Mouse (Mus musculus) midbrain, embryonic 15.5 days (tissue): Measurements from ENCODE around the gene Elmsan1. TPM values are rescaled to one million over a fixed set of nuclear protein-coding genes. Genes with fewer than 3 reads are reported as not detected.

Source experiments
- polyA plus RNA-seq: library from polyadenylated mRNA; unstranded; fragments of >200 nt; fragmentation: Nextera tagmentation; extraction: Ambion mirVana; gene quantifications from 2 replicates; pipeline ENCODE4 v1.2.1, GENCODE M21; 2015

The Elmsan1 gene
- polyA plus RNA-seq, 1 experiment from 2014 or later = 4.4 TPM

Other genes with a start within 250 kb of the Elmsan1 start
- 0.09 TPM in 1 of 2 replicates, not detected in the other for gene Heatr4, start 234.0 kb downstream of the Elmsan1 start, polyA plus RNA-seq
- gene Acot2, start 231.0 kb downstream of the Elmsan1 start, polyA plus RNA-seq = 11.8 and 13.4 TPM in 2 replicates
- gene Acot1, start 209.4 kb downstream of the Elmsan1 start, polyA plus RNA-seq = 69.7 and 83.0 TPM in 2 replicates
- 0.27 and 0.71 TPM in 2 replicates for gene Acot4, start 180.5 kb downstream of the Elmsan1 start, polyA plus RNA-seq
- gene Gm49366, start 179.9 kb downstream of the Elmsan1 start, polyA plus RNA-seq = not detected in 2 replicates
- gene Acot3, start 166.7 kb downstream of the Elmsan1 start, polyA plus RNA-seq = 0.96 and 2.4 TPM in 2 replicates
- gene Acot5, start 149.6 kb downstream of the Elmsan1 start, polyA plus RNA-seq = 0.13 and 0.15 TPM in 2 replicates
- gene Acot6, start 118.2 kb downstream of the Elmsan1 start, polyA plus RNA-seq = 1.1 and 1.3 TPM in 2 replicates
- gene Dnal1, start 104.5 kb downstream of the Elmsan1 start, polyA plus RNA-seq = 8.2 and 10.8 TPM in 2 replicates
- gene Pnma1, start 70.4 kb downstream of the Elmsan1 start, polyA plus RNA-seq = 6.5 and 7.7 TPM in 2 replicates
- gene Ptgr2, start 66.4 kb upstream of the Elmsan1 start, polyA plus RNA-seq = 15.8 and 16.6 TPM in 2 replicates
- gene Zfp410, start 98.0 kb upstream of the Elmsan1 start, polyA plus RNA-seq = 72.6 and 78.3 TPM in 2 replicates
- 46.2 and 47.5 TPM in 2 replicates for gene Coq6, start 142.8 kb upstream of the Elmsan1 start, polyA plus RNA-seq
- gene Fam161b, start 143.0 kb upstream of the Elmsan1 start, polyA plus RNA-seq = 19.1 and 21.5 TPM in 2 replicates
- 11.2 and 12.1 TPM in 2 replicates for gene Entpd5, start 190.1 kb upstream of the Elmsan1 start, polyA plus RNA-seq
- 3.4 and 4.9 TPM in 2 replicates for gene Bbof1, start 190.2 kb upstream of the Elmsan1 start, polyA plus RNA-seq
- 22.7 and 23.0 TPM in 2 replicates for gene Rnf113a2, start 198.3 kb upstream of the Elmsan1 start, polyA plus RNA-seq
- gene Aldh6a1, start 232.1 kb upstream of the Elmsan1 start, polyA plus RNA-seq = 29.7 and 30.8 TPM in 2 replicates
- 33.7 and 35.1 TPM in 2 replicates for gene Lin52, start 232.5 kb upstream of the Elmsan1 start, polyA plus RNA-seq